Mouse (Mus musculus) NIH3T3 (cell line): Measurements from ENCODE around the gene Ostn.

Experiments
- DNase-seq: peaks from one replicate; pipeline ENCODE4 v3.0.0-alpha.2; 2012; ENCODE audit warnings: low read depth

Gene Ostn

GRCm38 (mm10) chr16:27387634-27388611 lies 80.6 kb downstream of the Ostn start:
- peak; percentile 47 for DNase-seq

GRCm38 (mm10) chr16:27388761-27389451 lies 81.6 kb downstream of the Ostn start, which contains the start of gene Ccdc50:
Gene Ccdc50, plus strand, starts transcription at chr16:27388869.
- peak; percentile 88 for DNase-seq

GRCm38 (mm10) chr16:27389534-27390282 lies 82.4 kb downstream of the Ostn start:
- peak; percentile 68 for DNase-seq

GRCm38 (mm10) chr16:27390306-27390705 lies 83.0 kb downstream of the Ostn start:
- no peak for DNase-seq

- no peak for DNase-seq
These were observed 84.6 kb downstream of the Ostn start for GRCm38 (mm10) chr16:27391845-27392244.

GRCm38 (mm10) chr16:27395251-27396037 lies 88.2 kb downstream of the Ostn start:
- DNase-seq: no peak

- no peak for DNase-seq
These were observed 89.7 kb downstream of the Ostn start for GRCm38 (mm10) chr16:27396951-27397350.

GRCm38 (mm10) chr16:27399026-27399718 lies 91.9 kb downstream of the Ostn start:
- DNase-seq: no peak

GRCm38 (mm10) chr16:27399719-27400253 lies 92.5 kb downstream of the Ostn start:
- DNase-seq: no peak
